Mouse (Mus musculus): ENCODE results near the gene Trp53tg5. TPM values are rescaled to one million over a fixed set of nuclear protein-coding genes. Genes with fewer than 3 reads are reported as not detected.

The Trp53tg5 gene
- total RNA-seq, 2 experiments from 2014 or later, result not detected

DNA sequence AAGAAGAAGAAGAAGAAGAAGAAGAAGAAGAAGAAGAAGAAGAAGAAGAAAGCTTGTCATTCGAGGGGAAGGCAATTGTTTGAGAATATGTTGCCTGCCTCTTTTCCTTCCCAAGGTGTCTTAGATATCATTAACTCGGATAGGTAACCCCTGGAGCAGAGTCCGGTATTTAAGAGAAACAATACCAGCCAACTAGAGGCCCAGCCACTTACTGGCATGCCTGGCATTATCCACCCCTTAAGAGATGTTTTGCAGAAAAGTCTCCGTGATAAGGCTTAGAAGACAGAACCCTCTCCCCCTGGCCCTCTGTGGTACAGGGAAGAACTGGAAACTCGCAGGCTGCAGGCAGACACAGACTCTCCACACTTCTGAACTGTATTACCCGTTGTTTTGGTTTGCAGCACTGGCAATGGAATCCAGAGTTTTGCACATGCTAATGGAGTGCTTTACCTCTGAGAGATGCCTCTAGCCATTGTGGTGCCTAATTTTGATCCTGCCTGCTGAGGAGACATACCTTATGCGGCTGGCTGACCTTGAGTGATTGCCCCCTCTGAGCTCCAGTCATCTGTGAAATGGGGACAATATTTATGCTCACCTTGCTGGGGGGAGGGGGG, 19.5 kb downstream of the Trp53tg5 start:
- no peak for ATAC-seq (replicated peaks; ENCODE audit: low FRiP score, low TSS enrichment, poor library complexity, severe bottlenecking)

DNA sequence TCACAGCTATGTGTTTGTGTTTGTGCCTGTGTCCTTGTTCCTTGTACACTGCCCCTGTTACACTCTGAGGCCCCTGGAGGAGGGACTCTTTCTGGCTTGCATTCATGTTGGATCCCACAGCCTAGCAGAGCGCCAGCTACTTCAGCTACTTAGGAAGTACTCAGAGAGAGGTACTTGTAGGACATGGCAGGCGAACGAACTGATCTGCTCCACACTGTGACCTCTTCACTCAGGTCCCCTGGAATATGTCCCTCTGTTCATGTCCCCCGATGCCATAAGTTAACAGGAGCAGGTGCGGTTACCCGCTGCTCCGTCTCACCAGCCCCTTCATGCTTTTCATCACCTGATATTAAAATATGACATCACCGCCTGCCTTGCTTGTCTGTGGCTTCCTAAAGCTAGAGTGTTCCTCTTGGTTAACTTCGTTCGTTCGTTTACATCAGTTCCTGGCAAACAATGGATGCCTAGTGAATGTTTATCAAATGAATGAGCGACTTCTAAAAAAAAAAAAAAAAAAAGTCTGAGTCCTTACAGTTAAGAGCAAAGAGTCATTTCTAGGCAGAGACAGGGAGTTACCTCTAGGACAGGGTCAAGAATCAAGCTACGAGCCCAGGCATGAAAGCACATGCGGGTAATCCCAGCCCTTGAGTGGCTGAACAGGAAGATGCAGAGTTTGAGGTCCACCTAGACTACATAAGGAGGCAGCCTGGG, 20.3 kb downstream of the Trp53tg5 start:
- ATAC-seq (replicated peaks; ENCODE audit: low FRiP score, low TSS enrichment, poor library complexity, severe bottlenecking), result no peak

DNA sequence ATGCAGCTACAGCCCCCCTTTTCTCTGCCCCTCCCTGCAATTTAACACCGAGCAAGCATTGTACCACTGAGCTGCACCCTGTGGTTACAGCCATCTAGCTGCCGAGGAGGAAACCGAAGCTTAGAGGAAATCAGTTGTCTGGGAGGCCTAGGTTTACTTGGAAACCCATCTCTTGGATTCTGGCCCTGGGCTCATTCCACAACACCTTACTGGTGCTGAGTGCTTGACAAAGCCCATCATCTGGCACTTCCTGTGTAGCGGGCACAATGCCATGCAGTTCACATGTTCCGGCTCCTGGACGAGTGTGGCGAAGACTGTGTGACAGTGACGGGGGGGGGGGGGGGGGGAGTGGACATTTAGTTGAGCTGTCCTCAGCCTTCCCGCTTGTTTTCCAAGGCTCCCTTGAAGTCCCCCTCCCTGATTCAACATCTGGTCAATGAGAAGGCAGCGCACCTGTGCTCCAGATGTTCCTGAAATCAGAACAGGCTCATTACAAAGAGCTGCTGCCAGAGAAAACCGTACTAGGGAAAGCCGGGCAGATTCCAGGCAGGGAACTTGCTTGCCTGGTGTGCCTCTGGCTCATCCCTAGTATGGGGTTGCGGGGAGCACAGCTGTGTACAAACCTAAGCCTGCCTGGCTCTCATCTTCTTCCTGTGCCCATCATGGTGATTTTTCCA, 21.4 kb downstream of the Trp53tg5 start:
- no peak for ATAC-seq (replicated peaks; ENCODE audit: low FRiP score, low TSS enrichment, poor library complexity, severe bottlenecking)

DNA sequence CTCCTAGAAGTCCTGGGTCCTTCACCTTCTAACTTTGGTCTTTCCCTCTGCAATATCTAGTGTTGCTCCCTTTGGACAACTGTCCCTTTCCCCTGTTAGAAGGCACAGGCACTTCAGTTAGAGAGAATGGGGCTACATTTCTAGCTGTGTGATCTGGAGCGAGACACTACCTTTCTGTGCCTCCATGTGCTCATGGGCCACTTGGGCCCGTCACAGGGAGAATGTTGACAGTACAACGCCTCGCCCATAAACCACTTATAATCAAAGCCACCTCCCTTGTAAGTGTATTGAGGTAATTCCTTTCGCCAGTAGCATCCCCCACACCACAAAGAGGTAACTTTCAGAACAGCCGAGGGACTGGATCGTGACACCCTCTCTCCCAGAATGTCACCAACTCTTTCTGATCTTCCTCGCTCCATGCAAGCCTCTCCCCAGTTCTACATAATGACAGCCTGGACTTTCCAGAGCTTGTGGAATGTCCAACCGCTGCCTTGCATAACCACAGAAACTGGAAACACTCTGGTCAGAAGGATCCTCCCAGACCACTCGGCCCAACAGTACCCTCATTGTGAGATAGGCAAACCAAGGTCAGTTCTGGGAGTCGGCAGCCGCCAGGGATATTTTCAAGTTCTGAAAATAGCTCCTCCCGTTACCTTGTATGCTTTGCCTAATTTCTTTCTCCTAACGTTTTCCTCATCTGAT, 24.0 kb downstream of the Trp53tg5 start:
- no peak for ATAC-seq (replicated peaks; ENCODE audit: low FRiP score, low TSS enrichment, poor library complexity, severe bottlenecking)

DNA sequence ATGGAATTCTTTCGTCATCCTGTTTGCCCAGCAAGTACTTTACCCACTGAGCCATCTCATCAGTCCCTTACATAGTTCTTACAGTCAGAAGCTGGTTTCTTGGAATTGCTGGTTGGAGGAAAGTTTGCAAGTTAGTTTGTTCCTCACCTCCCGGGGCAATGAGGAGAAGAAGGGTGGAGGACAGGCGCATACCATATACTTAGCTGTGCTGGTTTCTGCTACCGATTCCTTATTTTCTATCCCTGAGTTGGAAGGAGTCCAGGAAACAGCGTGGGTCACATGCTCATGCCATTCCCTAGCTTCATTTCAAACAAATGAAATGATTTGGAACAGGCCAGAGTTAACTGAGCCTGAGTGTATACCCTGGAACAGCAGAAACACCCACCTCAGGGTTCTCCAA, 24.6 kb downstream of the Trp53tg5 start:
- no peak for ATAC-seq (replicated peaks; ENCODE audit: low FRiP score, low TSS enrichment, poor library complexity, severe bottlenecking)

DNA sequence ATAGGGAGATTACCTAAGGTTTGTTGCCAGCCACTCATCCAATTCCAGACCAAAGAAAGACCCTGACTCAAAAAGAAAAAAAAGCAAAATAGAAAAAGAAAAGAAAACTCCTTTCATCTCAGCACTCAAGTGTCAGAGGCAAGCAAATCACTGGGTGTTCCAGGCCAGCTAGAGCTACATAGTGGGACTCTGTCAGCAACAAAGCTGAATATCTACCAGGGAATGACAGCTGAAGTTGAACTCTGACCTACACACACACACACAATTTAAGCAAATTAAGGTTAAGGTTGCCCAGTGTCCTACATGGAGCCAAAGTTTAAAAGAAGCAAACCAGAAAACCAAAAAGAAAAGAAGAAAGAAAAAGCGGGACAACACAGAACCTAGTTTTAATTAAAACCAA, 25.4 kb downstream of the Trp53tg5 start:
- ATAC-seq (replicated peaks; ENCODE audit: low FRiP score, low TSS enrichment, poor library complexity, severe bottlenecking), result no peak

DNA sequence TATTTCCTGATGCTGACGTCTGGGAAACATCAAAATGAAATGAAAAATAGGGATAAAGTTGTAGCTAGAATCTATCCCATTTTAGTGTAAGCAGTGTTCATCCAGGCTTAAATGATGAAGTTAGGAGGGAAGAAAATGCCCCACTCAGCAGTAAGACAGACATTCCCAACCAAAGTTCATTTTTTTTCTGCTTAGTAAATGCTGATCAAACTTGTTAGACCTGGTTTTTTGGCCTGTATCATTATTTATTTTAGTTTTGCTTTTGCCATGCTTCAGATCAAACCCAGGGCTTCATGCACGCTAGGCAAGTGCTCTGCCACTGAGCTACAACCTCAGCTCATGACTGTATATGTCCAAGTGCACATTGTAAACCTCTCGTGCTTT, 27.4 kb downstream of the Trp53tg5 start:
- no peak for ATAC-seq (replicated peaks; ENCODE audit: low FRiP score, low TSS enrichment, poor library complexity, severe bottlenecking)

DNA sequence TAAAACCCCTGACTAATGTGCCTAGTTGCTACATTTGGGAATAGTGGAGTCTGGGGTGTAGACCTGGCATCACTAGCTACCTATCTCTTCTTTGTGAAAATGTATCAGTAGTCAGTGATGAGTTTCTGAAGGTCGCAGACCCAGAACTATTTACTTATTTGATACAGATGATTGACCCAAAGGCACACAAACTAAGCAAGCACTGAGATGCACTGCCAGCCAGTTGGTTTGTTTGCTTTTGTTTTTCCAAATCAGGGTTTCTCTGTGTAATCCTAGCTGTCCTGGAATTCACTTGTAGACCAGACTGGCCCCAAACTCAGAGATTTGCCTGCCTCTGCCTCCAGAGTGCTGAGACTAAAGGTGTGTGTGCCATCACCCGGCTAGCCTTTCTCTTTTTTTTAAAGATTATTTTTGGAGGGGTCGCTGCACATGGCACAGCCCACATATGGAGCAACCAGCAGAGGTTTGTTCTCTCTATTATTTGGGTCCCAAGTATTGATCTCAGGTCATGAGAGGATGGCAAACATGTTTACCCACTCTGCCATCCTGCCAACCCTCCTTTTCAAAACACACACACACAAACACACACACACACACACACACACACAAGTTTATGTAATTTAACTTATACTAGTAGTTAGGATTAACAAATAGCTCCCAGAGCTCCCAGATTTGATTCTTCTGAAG, 28.0 kb downstream of the Trp53tg5 start:
- ATAC-seq (replicated peaks; ENCODE audit: low FRiP score, low TSS enrichment, poor library complexity, severe bottlenecking), result no peak

DNA sequence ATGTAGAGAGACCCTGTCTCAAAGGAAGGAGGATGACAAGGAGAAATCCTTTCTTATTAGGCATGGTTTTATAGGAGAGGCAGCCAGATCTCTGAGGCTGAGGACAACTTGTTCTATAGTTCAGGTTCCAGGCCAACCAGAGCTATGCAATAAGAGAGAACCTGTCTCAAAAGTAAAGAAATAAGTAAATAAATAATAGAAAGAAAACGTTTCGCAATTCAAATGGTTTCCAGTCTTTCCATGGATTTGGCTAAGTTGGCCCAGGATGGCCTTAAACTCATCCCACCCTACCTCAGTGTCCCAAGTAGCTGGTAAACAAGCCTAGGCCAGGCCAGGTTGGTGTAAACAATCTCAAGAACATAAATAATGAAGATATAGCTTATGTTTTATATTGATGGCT, 28.8 kb downstream of the Trp53tg5 start:
- ATAC-seq (replicated peaks; ENCODE audit: low FRiP score, low TSS enrichment, poor library complexity, severe bottlenecking), result no peak

DNA sequence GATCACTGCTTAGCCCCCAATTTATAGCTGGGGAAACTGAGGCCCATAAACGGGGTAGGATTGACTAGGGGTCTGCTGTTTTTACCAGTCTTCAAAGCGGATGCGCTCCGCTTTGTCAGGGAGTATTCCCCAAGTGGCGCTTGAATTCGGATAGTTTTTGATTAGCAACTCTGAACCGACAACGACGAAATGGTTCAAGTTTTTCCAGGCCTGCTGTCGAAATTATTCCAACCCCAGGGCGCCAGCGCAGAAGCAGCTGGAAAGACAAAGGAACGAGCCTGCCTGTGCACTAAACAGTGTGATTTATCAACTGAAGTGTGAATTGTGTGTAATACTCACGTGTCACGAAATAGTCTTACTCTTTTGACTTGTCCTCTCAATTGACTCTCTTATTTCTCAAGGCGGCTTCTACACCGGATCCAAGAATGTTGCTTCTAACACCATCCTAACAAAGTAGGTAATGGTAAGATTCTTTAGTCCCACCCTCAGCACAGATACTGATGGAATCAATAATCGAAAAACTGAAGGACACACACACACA, 30.0 kb downstream of the Trp53tg5 start, which contains the start of gene Sdc4:
Gene Sdc4 (minus strand): TSS at position 428 of the 541 bp plus-strand sequence.
- no peak for ATAC-seq (replicated peaks; ENCODE audit: low FRiP score, low TSS enrichment, poor library complexity, severe bottlenecking)

DNA sequence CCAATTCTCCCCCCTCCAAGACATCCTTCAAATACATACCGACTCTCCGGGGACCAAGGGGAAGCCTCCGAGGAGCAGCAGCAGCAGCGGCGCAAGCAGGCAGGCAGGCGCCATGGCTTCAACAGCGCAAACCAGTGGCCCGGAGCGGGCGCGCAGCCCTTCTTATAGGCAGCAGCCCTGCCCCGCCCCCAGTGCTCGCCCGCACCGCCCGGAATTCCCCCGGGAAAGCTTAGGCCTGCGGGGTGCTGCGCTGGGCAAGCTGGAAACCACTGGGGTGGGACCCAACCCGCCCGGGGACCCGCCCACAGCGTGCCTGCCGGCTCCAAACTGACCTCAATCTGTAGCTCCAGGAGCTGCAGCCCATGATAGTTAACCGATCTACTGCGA, 30.5 kb downstream of the Trp53tg5 start:
- ATAC-seq (replicated peaks; ENCODE audit: low FRiP score, low TSS enrichment, poor library complexity, severe bottlenecking), result 0 out of 2 replicates have a peak, but pooled peaks have one; percentile 12

DNA sequence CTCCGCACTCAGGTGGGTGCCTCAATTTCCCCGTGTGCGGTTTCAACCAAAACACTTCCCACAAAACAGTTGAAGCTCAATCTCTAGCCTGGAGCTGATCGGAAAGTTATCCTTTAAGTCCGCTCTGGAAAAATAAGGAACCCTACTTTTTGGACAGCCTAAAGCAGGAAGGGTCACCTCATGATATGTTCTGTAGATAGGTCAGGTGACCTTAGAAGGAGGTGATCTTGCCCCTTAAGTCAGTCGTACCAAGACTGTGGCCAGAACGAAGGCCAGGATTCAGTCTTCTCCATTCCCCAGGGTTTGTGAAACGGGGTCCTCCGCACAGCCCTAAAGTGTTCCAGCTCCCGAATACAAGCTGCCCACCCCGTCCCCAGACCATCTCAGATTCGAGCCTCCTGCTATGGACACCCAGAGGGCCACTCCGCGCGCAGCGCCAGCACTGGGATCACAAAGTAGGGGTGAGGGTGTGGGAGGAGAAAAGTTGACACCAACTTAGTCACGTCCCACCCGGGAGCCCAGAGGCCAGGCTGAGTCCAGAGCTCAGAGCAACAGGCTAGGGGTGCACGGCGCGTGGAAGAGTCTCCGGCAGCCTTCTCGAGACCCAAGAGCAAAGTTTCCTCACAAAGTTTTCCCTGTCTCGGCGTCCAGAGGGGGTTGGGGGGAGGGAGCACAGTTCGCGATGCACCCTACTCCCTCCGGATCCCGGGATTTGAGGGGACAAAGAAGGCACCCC, 31.0 kb downstream of the Trp53tg5 start:
- ATAC-seq (replicated peaks; ENCODE audit: low FRiP score, low TSS enrichment, poor library complexity, severe bottlenecking), result peak; percentile 32; the same call in 1 of the 2 replicates

DNA sequence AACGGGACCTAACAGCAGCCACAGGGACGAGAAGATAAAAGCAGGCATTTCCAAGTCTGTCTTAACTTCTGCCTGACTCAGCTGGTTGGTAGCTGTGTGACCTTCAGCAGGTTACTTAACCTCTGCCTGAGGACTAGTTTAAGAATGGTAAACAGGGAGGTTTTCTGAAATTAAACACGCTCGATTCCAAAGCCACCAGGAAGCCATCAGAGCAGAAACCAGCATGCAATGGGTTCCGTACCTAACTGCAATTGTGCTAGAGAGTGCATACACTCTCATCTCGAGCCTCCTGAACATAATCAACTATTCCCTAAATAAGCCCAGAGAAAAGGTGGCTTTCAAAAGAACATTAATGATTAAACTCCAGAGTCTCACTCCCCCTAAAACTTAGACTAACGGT, 31.8 kb downstream of the Trp53tg5 start:
- ATAC-seq (replicated peaks; ENCODE audit: low FRiP score, low TSS enrichment, poor library complexity, severe bottlenecking), result no peak

DNA sequence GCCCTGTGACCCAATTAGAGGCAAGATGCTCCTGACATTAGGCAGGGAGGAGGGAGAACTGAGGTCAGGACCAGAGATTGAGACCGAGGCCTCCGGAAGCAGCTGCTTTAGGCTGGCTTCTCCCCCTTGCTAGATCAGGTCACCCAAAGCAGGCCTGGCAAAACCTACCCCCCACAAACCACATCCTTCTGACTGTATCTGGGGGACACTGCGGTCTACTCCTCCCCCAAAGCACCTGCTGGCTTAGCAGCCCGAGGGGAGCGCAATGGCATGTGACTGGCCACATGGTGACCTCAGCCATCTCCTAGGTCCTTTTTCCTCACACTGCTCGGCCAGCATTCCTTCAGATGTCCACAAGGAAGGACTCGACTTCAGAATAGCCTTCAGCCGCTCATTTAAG, 32.4 kb downstream of the Trp53tg5 start:
- ATAC-seq (replicated peaks; ENCODE audit: low FRiP score, low TSS enrichment, poor library complexity, severe bottlenecking), result no peak

DNA sequence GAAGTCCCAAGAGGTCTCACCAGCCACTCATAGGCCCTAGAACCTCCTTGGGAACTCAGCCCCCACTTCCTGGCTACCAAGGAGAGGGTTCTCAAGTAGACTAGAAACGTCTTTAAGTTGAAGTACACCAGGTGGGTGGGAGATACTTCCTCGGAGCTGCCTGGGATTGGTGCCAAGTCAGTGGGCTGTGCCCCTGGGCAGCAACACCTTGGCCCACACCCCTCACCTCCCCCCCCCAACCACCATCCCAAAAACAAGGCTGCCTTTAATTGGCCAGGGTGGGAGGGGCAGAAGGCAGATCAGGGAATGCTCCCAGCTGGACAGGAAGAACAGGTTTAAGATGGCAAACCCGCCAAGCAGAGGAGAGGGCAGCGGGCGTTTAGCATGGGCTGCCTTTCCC, 33.2 kb downstream of the Trp53tg5 start:
- ATAC-seq (replicated peaks; ENCODE audit: low FRiP score, low TSS enrichment, poor library complexity, severe bottlenecking), result no peak

DNA sequence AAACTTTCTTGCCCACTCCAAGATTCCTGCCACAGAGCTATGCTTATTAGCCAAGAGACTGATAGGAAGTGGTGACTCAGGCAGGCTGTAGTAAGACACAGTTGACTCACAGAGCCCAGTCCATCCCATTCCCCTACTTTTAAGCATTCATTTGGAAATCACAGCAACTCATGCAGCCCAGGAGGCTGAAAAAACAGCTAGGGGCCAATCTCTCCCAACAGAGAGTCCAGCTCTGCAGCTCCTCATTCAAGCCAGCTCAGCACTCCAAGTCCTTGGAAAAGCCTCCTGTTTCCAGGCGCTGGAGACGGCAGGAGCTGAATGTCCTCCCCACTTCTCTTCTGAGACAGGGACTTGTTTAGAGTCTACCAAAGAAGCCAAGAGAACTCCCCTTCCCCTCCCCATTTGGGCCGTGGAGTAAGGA, 34.5 kb downstream of the Trp53tg5 start:
- no peak for ATAC-seq (replicated peaks; ENCODE audit: low FRiP score, low TSS enrichment, poor library complexity, severe bottlenecking)

DNA sequence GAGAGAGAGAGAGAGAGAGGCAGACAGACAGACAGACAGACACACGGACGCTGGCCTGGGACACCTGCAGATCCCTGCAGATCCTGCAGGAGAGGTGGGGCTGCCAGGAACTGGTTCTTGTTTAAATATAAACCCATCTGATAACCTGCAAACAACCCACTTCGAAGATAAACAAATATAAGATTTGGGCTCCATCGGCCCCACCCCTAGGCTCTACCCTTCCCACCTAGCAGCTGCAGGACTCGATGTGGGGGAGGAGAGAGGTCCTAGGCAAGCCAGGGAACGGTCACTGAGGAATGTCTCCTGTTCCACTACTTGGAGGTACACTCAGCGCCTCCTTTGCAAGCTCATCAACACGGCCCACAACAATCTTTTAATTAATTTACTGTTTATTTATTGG, 35.3 kb downstream of the Trp53tg5 start:
- no peak for ATAC-seq (replicated peaks; ENCODE audit: low FRiP score, low TSS enrichment, poor library complexity, severe bottlenecking)

DNA sequence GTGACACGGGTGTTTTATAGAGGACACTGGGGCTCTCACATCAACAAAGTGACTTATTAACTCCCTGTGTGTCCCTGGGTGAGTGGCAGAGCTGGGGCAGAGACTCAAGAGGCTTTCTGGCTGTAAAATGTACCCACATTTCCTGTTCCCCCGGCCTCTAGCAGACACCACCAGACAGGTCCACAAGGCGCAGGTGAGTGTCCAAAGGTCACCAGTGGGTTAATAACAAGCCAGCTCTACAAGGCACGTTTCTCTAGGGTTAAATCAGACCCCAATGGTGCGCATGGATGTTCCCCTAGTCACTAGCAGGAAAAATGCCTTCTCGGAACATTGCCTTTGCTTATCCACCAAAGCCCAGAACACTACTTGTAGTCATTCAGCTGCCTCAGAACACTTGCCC, 35.8 kb downstream of the Trp53tg5 start:
- no peak for ATAC-seq (replicated peaks; ENCODE audit: low FRiP score, low TSS enrichment, poor library complexity, severe bottlenecking)

DNA sequence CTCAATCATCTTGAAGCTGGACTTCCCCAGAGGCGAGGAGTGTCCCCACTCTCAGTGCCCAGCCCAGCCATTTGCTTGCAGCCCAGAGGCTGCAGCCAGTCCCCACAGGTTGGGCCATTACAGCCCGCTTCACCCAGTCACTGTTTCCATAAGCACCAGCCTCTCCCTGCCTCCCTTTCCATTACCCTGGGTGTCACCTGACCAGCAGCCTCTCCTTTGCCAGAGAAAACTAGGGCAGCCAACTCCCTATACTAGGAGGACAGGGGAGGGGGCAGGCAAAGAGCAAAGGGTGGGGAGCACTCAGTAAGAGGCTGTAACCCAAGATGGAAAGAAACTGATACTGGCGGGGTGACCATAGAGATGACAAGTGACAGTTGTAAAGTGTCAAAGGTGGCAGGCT, 36.6 kb downstream of the Trp53tg5 start:
- no peak for ATAC-seq (replicated peaks; ENCODE audit: low FRiP score, low TSS enrichment, poor library complexity, severe bottlenecking)
